Mouse (Mus musculus) intestine, embryonic 16.5 days (tissue): ENCODE results near the gene Mtfr2. TPM values are rescaled to one million over a fixed set of nuclear protein-coding genes. Genes with fewer than 3 reads are reported as not detected.

Experiments
- ATAC-seq: fragments of 200-750 bp; cut with Nextera tagmentation; 2 replicates; pipeline ENCODE4 v1.8.0; 2017; ENCODE audit warnings: moderate TSS enrichment, moderate library complexity
- H3K27ac ChIP-seq: fragments of 300-500 bp; sonication (generic); 2 replicates; pipeline ENCODE4 v1.5.1; 2014; ENCODE audit warnings: mild to moderate bottlenecking, low read length
- H3K27me3 ChIP-seq: fragments of 300-500 bp; sonication (generic); replicated peaks from 2 replicates; pipeline ENCODE4 v1.6.1; 2014; ENCODE audit warnings: low read length, control low read depth, mixed read lengths; ENCODE audit not compliant: control insufficient read depth, insufficient read depth
- H3K36me3 ChIP-seq: fragments of 300-500 bp; sonication (generic); 2 replicates; pipeline ENCODE4 v1.6.1; 2014; ENCODE audit warnings: low read length, control low read depth; ENCODE audit not compliant: control insufficient read depth, insufficient read depth
- H3K4me1 ChIP-seq: fragments of 300-500 bp; sonication (generic); 2 replicates; pipeline ENCODE4 v1.6.1; 2014; ENCODE audit warnings: low read length, control low read depth, mixed read lengths; ENCODE audit not compliant: control insufficient read depth, insufficient read depth
- H3K4me2 ChIP-seq: fragments of 300-500 bp; sonication (generic); 2 replicates; pipeline ENCODE4 v1.6.1; 2014; ENCODE audit warnings: low read depth, low read length, control low read depth
- H3K4me3 ChIP-seq: fragments of 300-500 bp; sonication (generic); 2 replicates; pipeline ENCODE4 v1.5.1; 2014; ENCODE audit warnings: mild to moderate bottlenecking, low read length
- H3K9ac ChIP-seq: fragments of 300-500 bp; sonication (generic); 2 replicates; pipeline ENCODE4 v1.6.1; 2014; ENCODE audit warnings: low read depth, low read length
- H3K9me3 ChIP-seq: fragments of 300-500 bp; sonication (generic); 2 replicates; pipeline ENCODE4 v1.6.1; 2016; ENCODE audit warnings: low read length, control low read depth; ENCODE audit not compliant: control insufficient read depth
- WGBS: fragments of 180-500 bp; shearing (Covaris S2); extraction: QIAGEN DNeasy Blood & Tissue Kit; methylation state at CpG from one replicate; pipeline ENCODE4 v1.1.7; 2014; 5-methylcytosine and 5-hydroxymethylcytosine counted together
- polyA plus RNA-seq: library from polyadenylated mRNA; unstranded; fragments of >200 nt; fragmentation: Nextera tagmentation; extraction: Ambion mirVana; gene quantifications from 2 replicates; pipeline ENCODE4 v1.2.1, GENCODE M21; 2015

Gene Mtfr2
- polyA plus RNA-seq, 1 experiment from 2014 or later: 1.5 TPM

GRCm38 (mm10) chr10:20314797-20315196, 32.8 kb upstream of the Mtfr2 start:
- 54% methylated on average over 2 of the region's 2 CpGs for WGBS

GRCm38 (mm10) chr10:20317466-20317865, 30.1 kb upstream of the Mtfr2 start:
- no peak for ATAC-seq
- Histone ChIP-seq H3K27ac (no peak overlapping the region), H3K4me2 (no peak overlapping the region), H3K36me3 (peaks cover 4% of the 10 kb centered on the region; the same call in 1 of the 2 replicates), H3K9ac (no peak overlapping the region), H3K4me1 (peaks cover 4% of the 10 kb centered on the region), H3K9me3 (no peaks in the 10 kb centered on the region), H3K4me3 (no peak overlapping the region), H3K27me3 (no peaks in the 10 kb centered on the region)
- WGBS: 78% methylated on average over 5 of the region's 5 CpGs

More at GRCm38 (mm10) chr10:20314797-20315196, 32.8 kb upstream of the Mtfr2 start:
- Histone ChIP-seq H3K36me3 (peaks cover 4% of the 10 kb centered on the region; the same call in 1 of the 2 replicates), H3K9me3 (no peaks in the 10 kb centered on the region), H3K9ac (no peak overlapping the region), H3K27me3 (no peaks in the 10 kb centered on the region), H3K4me1 (peaks cover 6% of the 10 kb centered on the region), H3K27ac (no peak overlapping the region), H3K4me3 (no peak overlapping the region), H3K4me2 (no peak overlapping the region)
- ATAC-seq: no peak

GRCm38 (mm10) chr10:20326226-20326625, 21.3 kb upstream of the Mtfr2 start:
- Histone ChIP-seq H3K4me3 (no peak overlapping the region), H3K9me3 (no peaks in the 10 kb centered on the region), H3K27ac (no peak overlapping the region), H3K4me1 (no peaks in the 10 kb centered on the region), H3K36me3 (peaks cover 11% of the 10 kb centered on the region), H3K9ac (no peak overlapping the region), H3K4me2 (no peak overlapping the region), H3K27me3 (no peaks in the 10 kb centered on the region)
- ATAC-seq: no peak

- 87% methylated on average over 2 of the region's 2 CpGs for WGBS
- Histone ChIP-seq H3K9me3 (no peaks in the 10 kb centered on the region), H3K36me3 (peaks cover 8% of the 10 kb centered on the region; the same call in 1 of the 2 replicates), H3K27me3 (no peaks in the 10 kb centered on the region), H3K4me3 (no peak overlapping the region), H3K4me1 (no peaks in the 10 kb centered on the region), H3K27ac (no peak overlapping the region), H3K9ac (no peak overlapping the region), H3K4me2 (no peak overlapping the region)
- no peak for ATAC-seq
These were observed 16.3 kb upstream of the Mtfr2 start for GRCm38 (mm10) chr10:20331262-20331661.

GRCm38 (mm10) chr10:20337872-20338271, 9.7 kb upstream of the Mtfr2 start:
- Histone ChIP-seq H3K9me3 (no peaks in the 10 kb centered on the region), H3K36me3 (peaks cover 9% of the 10 kb centered on the region), H3K27ac (no peak overlapping the region), H3K9ac (no peak overlapping the region), H3K4me2 (no peak overlapping the region), H3K4me1 (no peaks in the 10 kb centered on the region), H3K4me3 (no peak overlapping the region), H3K27me3 (no peaks in the 10 kb centered on the region)
- ATAC-seq: no peak
- 89% methylated on average over 7 of the region's 7 CpGs for WGBS

GRCm38 (mm10) chr10:20345736-20346135, 1.8 kb upstream of the Mtfr2 start:
- no peak overlapping the region for H3K4me2 ChIP-seq
- no peak overlapping the region for H3K27ac ChIP-seq
- H3K36me3 ChIP-seq: peaks cover 17% of the 10 kb centered on the region
- no peaks in the 10 kb centered on the region for H3K9me3 ChIP-seq
- H3K4me1 ChIP-seq: peaks cover 6% of the 10 kb centered on the region
- no peak overlapping the region for H3K9ac ChIP-seq
- H3K27me3 ChIP-seq: no peaks in the 10 kb centered on the region
- WGBS: 82% methylated on average over 1 of the region's 1 CpGs
- ATAC-seq: no peak
- H3K4me3 ChIP-seq: no peak overlapping the region

GRCm38 (mm10) chr10:20348894-20349293, 1.3 kb downstream of the Mtfr2 start:
- Histone ChIP-seq H3K4me3 (no peak overlapping the region), H3K27me3 (no peaks in the 10 kb centered on the region), H3K27ac (no peak overlapping the region), H3K4me2 (no peak overlapping the region), H3K9ac (no peak overlapping the region), H3K36me3 (peaks cover 7% of the 10 kb centered on the region; the same call in 1 of the 2 replicates), H3K9me3 (no peaks in the 10 kb centered on the region), H3K4me1 (peaks cover 6% of the 10 kb centered on the region)
- ATAC-seq: no peak
- WGBS: 85% methylated on average over 2 of the region's 2 CpGs

GRCm38 (mm10) chr10:20361542-20362449, 14.2 kb downstream of the Mtfr2 start:
- no peaks in the 10 kb centered on the region for H3K9me3 ChIP-seq
- no peaks in the 10 kb centered on the region for H3K4me1 ChIP-seq
- 0 out of 2 replicates have a peak, but pooled peaks cover 4% of the 10 kb centered on the region for H3K36me3 ChIP-seq
- H3K4me2 ChIP-seq: no peak overlapping the region
- no peak overlapping the region for H3K27ac ChIP-seq
- no peaks in the 10 kb centered on the region for H3K27me3 ChIP-seq
- no peak for ATAC-seq
- 60% methylated on average over 10 of the region's 10 CpGs for WGBS
- H3K4me3 ChIP-seq: no peak overlapping the region
- no peak overlapping the region for H3K9ac ChIP-seq

- no peak overlapping the region for H3K4me3 ChIP-seq
- H3K27me3 ChIP-seq: no peaks in the 10 kb centered on the region
- WGBS: 71% methylated on average over 4 of the region's 4 CpGs
- H3K9ac ChIP-seq: no peak overlapping the region
- H3K4me2 ChIP-seq: no peak overlapping the region
- H3K36me3 ChIP-seq: 0 out of 2 replicates have a peak, but pooled peaks cover 4% of the 10 kb centered on the region
- H3K4me1 ChIP-seq: no peaks in the 10 kb centered on the region
- no peak overlapping the region for H3K27ac ChIP-seq
- no peaks in the 10 kb centered on the region for H3K9me3 ChIP-seq
- no peak for ATAC-seq
These were observed 15.0 kb downstream of the Mtfr2 start for GRCm38 (mm10) chr10:20362450-20363118.
